Mouse (Mus musculus) gastrocnemius, postnatal 36 days (tissue): ENCODE measurements around the gene Tnrc18. TPM values are rescaled to one million over a fixed set of nuclear protein-coding genes. Genes with fewer than 3 reads are reported as not detected.
A peak's percentile ranks its signal among the peaks of the same experiment; 100 is the strongest.

Experiments used
- DNase-seq, 2 experiments: peaks; one replicate each; pipeline ENCODE4 v3.0.0; 2022
- intact Hi-C: fragments of 180-260 bp; cut with DNase I; formaldehyde crosslinking; loops from one replicate; pipeline ENCODE4 v1.15.1; 2025
- total RNA-seq, 2 experiments: library from RNA; stranded (reverse); gene quantifications; 2 replicates each; pipeline ENCODE4 v1.2.3; 2021

The Tnrc18 gene
- total RNA-seq, 2 experiments from 2014 or later: 27.1 to 27.6 TPM

GRCm38 (mm10) chr5:142783142-142783540, 34.3 kb downstream of the Tnrc18 start:
- intact Hi-C loops: no loop called here
- no peak for DNase-seq

DNA sequence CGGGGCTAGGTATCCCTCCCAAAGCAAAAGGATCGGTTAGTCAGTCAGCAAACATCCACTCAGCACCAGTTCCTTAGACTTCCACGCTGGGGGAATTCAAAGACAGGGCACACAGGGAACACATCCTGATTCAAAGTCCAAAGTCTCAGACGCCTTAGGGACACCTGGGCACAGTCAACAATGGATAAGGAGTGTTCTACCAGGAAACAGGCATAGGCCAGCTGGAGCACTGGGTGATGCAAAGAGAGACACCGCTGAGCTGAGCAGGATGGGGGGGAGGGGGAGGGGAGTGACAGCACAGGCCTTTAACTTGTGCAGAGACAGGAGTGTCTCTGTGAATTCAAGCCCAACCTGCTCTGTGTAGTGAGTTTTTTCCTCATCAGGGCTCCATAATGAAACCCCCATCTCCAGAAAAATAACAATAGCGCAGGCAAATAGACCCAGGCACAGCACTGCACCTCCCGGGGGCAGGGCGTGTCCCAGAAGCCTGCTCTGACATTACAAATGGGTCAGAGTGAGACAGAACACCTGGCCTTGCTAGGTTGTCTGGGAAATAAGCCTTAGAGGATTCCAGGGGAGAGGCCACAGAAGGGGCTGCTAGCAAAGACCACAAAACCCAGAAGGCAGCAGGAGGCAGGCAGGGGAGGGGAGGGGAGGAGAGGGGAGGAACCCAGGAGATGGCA, 34.9 kb downstream of the Tnrc18 start:
- no peak for DNase-seq
- intact Hi-C loops: no loop called here

- DNase-seq: no peak
- intact Hi-C loops: no loop called here
Measured at GRCm38 (mm10) chr5:142780579-142780978, 36.9 kb downstream of the Tnrc18 start.

DNA sequence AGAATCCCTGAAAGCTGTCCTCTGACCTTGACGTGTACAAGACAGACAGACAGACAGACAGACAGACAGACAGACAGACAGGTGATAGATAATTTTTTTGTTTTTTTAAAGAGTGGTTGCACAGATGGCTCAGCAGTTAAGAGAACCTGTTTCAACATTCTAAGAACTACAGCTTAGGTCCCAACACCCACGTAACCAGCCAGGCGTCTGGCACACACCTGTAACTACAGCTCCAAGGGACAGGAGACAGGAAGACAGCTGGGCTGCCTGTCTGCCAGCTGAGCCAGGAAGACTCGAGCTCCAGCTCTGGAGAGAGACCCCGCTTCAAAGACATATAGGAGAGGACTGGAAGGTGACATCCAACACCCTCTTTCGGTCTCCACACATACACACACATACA, 38.6 kb downstream of the Tnrc18 start:
- no peak for DNase-seq
- intact Hi-C loops: no loop called here

- intact Hi-C loops: no loop called here
- DNase-seq: no peak
Measured at GRCm38 (mm10) chr5:142778135-142778534, 39.3 kb downstream of the Tnrc18 start.

DNA sequence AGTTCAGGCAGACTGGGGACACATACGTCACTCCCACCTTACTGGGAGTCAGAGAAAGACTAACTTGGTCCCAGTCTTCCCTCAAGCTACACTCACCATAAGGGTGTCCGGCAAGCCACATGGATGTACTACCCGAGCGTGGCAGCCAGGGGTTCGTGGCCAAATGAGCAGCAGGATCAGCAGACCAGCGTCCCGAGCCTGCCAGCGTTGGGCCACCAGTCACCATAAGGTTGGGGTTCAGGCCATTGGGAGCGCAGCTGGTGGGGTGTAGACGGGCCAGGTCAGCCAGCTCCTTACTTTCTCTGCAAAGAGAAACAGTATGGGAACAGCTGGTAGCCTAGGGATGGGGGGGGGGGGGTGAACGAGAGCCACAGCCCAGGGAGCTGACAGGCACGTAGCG, 41.4 kb downstream of the Tnrc18 start:
- intact Hi-C loops: no loop called here
- no peak for DNase-seq

DNA sequence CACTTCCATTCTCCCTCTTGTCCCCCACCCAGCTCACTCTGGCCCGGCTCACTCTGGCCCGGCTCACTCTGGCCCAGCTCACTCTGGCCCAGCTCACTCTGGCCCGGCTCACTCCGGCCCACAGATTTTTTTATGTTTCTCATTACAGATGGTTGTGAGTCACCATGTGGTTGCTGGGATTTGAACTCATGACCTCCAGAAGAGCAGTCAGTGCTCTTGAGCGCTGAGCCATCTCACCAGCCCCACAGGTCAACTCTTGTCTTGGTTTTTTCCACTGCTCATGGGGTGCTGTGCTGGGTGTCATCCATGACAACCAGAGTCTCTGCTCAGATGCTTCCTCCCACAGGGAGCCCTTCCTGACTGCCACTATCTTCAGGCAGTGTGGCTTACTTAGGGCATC, 42.7 kb downstream of the Tnrc18 start:
- intact Hi-C loops: loop anchor here (5.0 kb wide), 1 partner anchor 38 kb away; no protein-coding TSS in a partner anchor
- DNase-seq: no peak

DNA sequence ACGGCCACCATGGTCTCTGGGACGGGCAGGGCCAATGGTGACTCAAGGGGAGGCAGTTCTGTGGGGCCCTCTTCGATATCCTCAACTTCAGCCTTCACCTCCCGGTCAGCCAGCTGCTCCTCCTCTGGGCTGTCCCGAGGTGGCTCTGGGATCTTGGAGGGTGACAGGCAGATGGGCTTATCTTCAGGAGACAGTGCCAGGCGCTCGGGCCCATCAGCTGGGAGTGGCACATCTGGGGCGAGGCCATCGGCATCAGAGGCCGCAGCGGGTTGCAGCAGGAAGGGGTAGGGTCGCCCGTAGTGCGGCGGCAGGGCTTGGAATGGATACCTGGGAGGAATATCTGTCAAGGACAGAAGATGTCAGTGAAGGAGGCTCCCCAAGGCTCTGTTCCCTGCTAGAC, 45.5 kb downstream of the Tnrc18 start:
- DNase-seq: no peak
- intact Hi-C loops: loop anchor here (5.0 kb wide), 1 partner anchor 40 kb away; no protein-coding TSS in a partner anchor

DNA sequence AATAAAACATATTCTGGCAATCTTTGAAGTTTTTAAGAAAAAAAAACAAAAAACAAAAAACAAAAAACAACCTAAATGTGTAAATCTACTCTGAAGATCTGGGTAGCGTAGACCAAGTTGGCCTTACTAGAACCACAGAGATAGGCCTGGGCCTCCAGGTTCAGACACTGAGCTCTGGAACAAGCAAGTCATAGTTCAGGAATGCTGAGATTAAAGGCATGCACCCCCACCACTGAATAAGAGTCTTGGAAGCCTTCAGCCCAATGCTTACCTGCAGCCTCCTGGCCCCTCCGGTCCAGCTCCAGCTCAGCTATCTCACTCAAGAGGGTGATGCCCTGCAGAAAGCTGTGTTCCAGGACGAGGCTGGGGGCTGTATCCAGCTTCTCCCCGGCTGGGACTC, 46.4 kb downstream of the Tnrc18 start:
- intact Hi-C loops: loop anchor here (5.0 kb wide), 1 partner anchor 41 kb away; no protein-coding TSS in a partner anchor
- DNase-seq: no peak

DNA sequence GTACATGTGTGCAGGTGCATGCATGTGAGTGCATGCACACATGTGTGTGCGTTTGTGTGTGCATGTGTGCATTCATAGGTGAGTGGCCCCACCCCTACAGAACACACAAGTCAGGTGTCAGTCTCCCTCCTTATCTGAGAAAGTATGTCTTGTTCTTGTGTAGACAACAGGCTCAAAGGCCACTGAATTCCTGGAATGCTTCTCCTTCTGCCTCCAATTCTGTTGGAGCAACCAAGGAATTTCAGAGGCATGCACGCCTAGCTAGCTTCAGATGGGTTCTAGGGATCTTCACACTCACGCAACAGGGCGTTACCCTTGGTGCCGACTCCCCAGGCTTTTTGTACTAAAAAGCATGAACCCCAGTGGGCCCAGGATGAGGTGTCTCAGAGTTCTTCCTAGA, 47.8 kb downstream of the Tnrc18 start:
- no peak for DNase-seq
- intact Hi-C loops: loop anchor here (2.0 to 10.0 kb wide), 4 partner anchors 43 to 265 kb away; no protein-coding TSS in a partner anchor

DNA sequence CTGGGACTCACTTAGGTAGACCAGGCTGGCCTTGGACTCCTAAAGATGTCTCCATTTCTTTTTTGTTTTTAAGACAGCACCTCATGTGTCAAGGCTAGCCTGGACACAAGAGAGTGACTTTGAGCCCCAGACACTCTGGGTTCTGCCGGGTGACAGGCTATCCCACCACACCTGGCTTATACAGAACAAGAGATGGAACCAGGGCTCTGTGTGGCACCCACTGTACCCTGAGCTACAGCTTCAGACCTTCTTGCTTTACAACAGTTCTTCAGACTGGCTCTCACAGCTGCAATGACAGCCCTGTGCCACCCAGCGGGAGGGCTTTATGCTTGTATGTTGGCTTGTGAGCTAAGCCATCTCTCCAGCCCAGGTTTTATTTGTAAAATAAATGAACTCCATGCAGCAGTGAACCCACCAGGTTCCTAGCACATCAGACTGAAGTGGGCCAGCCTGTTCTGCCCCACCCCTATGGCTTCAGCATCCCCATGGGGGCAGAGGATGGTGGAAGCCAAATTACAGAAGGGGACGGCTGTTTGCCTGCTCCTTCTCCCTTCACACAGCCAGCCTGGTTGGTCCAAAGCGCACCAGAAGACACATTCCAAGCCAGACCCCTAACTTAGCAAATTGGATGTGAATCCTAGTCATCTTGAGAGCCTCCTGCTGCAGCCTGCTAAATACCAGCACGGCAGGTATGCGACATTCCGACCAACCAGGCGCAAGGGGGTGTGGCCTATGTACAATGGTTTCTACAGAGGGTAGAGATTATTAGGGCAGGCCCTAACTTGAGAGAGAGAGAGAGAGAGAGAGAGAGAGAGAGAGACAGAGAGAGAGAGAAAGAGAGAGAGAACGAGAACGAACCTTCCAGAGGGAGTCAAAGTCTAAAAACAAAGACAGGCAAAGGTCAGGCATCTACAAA, 48.9 kb downstream of the Tnrc18 start:
- intact Hi-C loops: loop anchor here (2.0 to 10.0 kb wide), 3 partner anchors 108 to 266 kb away; no protein-coding TSS in a partner anchor

GRCm38 (mm10) chr5:142767937-142768336, 49.5 kb downstream of the Tnrc18 start:
- DNase-seq: peak in 1 of 2 experiments; percentile 64
- intact Hi-C loops: loop anchor here (2.0 to 10.0 kb wide), 3 partner anchors 109 to 267 kb away; no protein-coding TSS in a partner anchor

More for the DNA sequence above, 48.9 kb downstream of the Tnrc18 start:
- DNase-seq: no peak

DNA sequence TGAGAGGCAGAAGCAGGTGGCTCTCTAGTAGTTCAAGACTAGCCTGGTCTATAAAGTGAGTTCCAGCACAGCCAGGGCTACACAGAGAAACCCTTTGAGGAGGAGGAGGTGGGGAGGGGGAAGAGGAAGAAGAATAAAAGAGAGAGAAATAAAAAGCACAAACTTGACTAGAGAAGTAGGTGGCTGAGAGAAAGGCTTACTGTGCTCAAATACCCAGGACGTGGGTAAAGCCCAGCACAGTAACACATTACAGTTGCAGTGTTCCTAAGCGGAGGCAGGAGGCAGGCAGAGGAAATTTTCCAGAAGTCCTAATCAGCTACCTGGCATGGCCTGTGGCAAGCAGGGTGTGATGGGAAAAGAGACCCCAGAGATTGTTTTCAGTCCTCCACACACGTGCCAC, 50.8 kb downstream of the Tnrc18 start:
- DNase-seq: no peak
- intact Hi-C loops: loop anchor here (5.0 to 10.0 kb wide), 2 partner anchors 166 to 268 kb away; no protein-coding TSS in a partner anchor

DNA sequence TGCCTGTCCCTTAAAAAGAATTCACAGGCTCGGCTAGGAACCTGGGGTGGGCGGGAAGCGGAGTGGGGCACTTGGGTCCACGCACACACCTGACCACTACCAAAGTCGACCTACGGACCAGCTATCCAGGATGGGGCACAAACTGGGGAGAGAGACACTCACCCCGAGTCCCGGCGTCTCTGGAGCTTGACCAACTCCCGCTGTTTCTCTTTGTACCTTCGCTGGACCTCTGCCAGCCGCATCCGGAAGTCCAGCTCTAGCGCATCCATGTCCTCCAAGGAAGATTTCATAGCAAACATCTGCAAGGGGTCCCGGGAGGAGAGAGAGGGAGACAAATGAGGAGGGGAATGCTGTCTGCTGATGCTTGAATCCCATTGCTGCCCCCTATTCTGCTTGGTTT, 52.6 kb downstream of the Tnrc18 start:
- intact Hi-C loops: loop anchor here (1.0 to 10.0 kb wide), 3 partner anchors 109 to 270 kb away; no protein-coding TSS in a partner anchor
- no peak for DNase-seq

DNA sequence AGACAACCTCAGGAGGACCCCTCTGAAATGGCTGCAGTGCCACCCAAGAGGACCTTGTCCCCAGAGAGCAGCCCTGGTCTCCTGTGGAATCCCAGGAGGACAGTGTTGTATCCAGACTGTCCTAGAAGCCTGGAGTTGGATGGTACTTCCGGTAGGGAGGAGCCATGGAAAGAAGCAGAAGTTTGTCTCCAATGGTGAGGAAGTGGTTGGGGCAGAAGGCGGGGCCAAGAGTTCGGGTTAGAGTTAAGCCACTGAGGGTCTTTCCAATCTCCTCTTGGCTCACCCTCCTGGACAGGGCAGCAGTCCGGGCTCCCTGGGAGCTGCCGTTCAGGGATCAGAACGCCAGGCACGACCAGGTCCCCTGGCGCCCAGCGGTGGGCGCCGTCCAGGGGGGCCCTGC, 53.2 kb downstream of the Tnrc18 start:
- intact Hi-C loops: loop anchor here (1.0 to 10.0 kb wide), 2 partner anchors 110 to 270 kb away; no protein-coding TSS in a partner anchor
- DNase-seq: no peak

GRCm38 (mm10) chr5:142762082-142762807, 55.2 kb downstream of the Tnrc18 start:
- intact Hi-C loops: loop anchor here (10.0 kb wide), 1 partner anchor 273 kb away; no protein-coding TSS in a partner anchor
- DNase-seq: no peak

GRCm38 (mm10) chr5:142761326-142761983, 56.0 kb downstream of the Tnrc18 start:
- intact Hi-C loops: loop anchor here (10.0 kb wide), 1 partner anchor 273 kb away; no protein-coding TSS in a partner anchor
- peak in 1 of 2 experiments; percentile 26 for DNase-seq

DNA sequence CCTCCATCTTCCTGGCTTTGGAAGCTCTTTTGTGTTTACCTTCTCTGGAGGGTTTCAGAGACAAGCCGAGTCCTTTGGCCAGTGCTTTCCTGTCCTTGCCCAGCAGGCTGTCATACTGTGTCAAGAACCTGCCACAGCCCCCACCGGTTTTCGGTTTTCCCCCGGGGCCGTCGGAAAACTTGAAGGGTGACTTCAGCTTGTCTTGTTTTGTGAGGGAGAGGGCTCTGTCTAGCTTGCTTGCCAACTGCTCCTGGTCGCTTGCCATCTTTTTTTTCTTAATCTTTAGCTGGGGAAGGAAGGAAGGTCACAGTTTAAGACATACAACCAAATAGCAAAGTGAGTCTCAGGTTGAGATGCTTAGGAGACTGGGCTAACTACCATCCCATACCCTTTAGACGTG, 57.7 kb downstream of the Tnrc18 start:
- intact Hi-C loops: loop anchor here (10.0 kb wide), 1 partner anchor 275 kb away; no protein-coding TSS in a partner anchor
- no peak for DNase-seq

DNA sequence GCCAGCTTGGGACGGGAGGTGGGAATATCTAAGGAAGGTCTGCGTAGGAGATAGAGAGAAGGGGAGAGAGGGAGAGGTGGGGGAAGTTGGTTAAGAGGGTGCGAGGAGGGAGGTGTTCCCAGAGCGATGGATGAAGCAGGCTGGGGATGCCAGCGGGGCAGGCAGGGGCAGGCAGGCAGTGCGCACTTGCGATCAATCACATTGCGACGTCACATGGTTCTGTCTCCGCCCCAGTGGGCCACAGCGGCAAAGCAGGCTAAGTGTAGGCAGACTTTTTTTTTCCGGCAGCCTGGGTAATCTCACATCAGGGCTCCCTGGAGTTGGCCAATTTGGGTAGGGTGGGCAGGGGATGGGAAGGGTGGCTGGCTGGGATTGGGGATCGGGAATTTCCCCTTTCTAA, 65.2 kb downstream of the Tnrc18 start:
- intact Hi-C loops: no loop called here
- no peak for DNase-seq

DNA sequence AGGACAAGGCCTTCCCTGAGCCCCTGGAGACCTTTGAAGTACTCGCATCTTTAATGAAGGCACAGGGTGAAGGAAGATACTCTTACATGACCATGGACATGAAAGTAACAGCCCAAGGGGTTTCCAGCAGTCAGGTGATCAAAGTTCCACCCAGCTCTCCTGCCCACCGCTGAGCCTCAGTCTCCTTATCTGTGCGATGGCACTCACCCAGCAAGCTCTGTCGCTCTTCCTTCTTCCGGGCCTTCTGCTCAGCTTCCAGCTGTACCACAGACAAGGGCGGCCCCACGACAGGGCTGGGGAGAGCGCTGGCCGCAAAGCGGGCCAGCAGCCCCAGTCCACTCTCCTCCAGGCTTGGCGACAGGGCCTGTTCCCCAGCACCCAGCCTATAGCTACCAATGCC, 67.3 kb downstream of the Tnrc18 start:
- DNase-seq: no peak
- intact Hi-C loops: no loop called here
